Mouse (Mus musculus) mesoderm, embryonic 11.5 days (tissue): ENCODE measurements around the gene Dck.

ENCODE experiments used
- DNase-seq: peaks from one replicate; pipeline ENCODE4 v3.0.0-alpha.2; 2012; ENCODE audit warnings: low read depth, low spot score

The Dck gene

GRCm38 (mm10) chr5:88791256-88792245, 26.8 kb downstream of the Dck start:
- DNase-seq, result peak; percentile 63

- no peak for DNase-seq
Measured at GRCm38 (mm10) chr5:88793676-88794075, 28.9 kb downstream of the Dck start.

- DNase-seq, result no peak
Measured at GRCm38 (mm10) chr5:88795910-88796584, 31.3 kb downstream of the Dck start.

- DNase-seq, result no peak
Measured at GRCm38 (mm10) chr5:88796588-88796987, 31.8 kb downstream of the Dck start.

GRCm38 (mm10) chr5:88797121-88797520, 32.3 kb downstream of the Dck start:
- no peak for DNase-seq

- no peak for DNase-seq
Measured at GRCm38 (mm10) chr5:88805616-88806015, 40.8 kb downstream of the Dck start.

GRCm38 (mm10) chr5:88806278-88806677, 41.5 kb downstream of the Dck start:
- no peak for DNase-seq

GRCm38 (mm10) chr5:88807342-88807741, 42.5 kb downstream of the Dck start:
- DNase-seq, result no peak

- DNase-seq, result no peak
Measured at GRCm38 (mm10) chr5:88813188-88813587, 48.4 kb downstream of the Dck start.

GRCm38 (mm10) chr5:88814552-88814951, 49.8 kb downstream of the Dck start:
- no peak for DNase-seq

GRCm38 (mm10) chr5:88821542-88821941, 56.7 kb downstream of the Dck start:
- no peak for DNase-seq

- no peak for DNase-seq
Measured at GRCm38 (mm10) chr5:88824838-88825237, 60.0 kb downstream of the Dck start.

GRCm38 (mm10) chr5:88829835-88830571, 65.2 kb downstream of the Dck start:
- DNase-seq, result no peak

- DNase-seq, result no peak
Measured at GRCm38 (mm10) chr5:88830880-88831279, 66.1 kb downstream of the Dck start.

- DNase-seq, result no peak
Measured at GRCm38 (mm10) chr5:88831935-88832334, 67.1 kb downstream of the Dck start.
